Mouse (Mus musculus) hindbrain, embryonic 15.5 days (tissue): ENCODE results near the gene Hps3. TPM values are rescaled to one million over a fixed set of nuclear protein-coding genes. Genes with fewer than 3 reads are reported as not detected.

Experiments
- polyA plus RNA-seq: library from polyadenylated mRNA; unstranded; fragments of >200 nt; fragmentation: Nextera tagmentation; extraction: Ambion mirVana; gene quantifications from 2 replicates; pipeline ENCODE4 v1.2.1, GENCODE M21; 2015

The Hps3 gene
- polyA plus RNA-seq, 1 experiment from 2014 or later: 13.7 TPM

Other genes with a start within 250 kb of the Hps3 start
- 11.7 and 13.1 TPM in 2 replicates for gene Cp, start 78.3 kb downstream of the Hps3 start, polyA plus RNA-seq
- gene Hltf, start 22.5 kb upstream of the Hps3 start, polyA plus RNA-seq: 12.5 and 15.3 TPM in 2 replicates
- 70.3 TPM in 2 replicates for gene Gyg, start 120.0 kb upstream of the Hps3 start, polyA plus RNA-seq
- 0.23 and 0.39 TPM in 2 replicates for gene Cpa3, start 206.9 kb upstream of the Hps3 start, polyA plus RNA-seq
- gene Cpb1, start 240.4 kb upstream of the Hps3 start, polyA plus RNA-seq: 0.21 and 0.31 TPM in 2 replicates